Mouse (Mus musculus): ENCODE measurements around the gene Pcbd2.

Pcbd2 gene

DNA sequence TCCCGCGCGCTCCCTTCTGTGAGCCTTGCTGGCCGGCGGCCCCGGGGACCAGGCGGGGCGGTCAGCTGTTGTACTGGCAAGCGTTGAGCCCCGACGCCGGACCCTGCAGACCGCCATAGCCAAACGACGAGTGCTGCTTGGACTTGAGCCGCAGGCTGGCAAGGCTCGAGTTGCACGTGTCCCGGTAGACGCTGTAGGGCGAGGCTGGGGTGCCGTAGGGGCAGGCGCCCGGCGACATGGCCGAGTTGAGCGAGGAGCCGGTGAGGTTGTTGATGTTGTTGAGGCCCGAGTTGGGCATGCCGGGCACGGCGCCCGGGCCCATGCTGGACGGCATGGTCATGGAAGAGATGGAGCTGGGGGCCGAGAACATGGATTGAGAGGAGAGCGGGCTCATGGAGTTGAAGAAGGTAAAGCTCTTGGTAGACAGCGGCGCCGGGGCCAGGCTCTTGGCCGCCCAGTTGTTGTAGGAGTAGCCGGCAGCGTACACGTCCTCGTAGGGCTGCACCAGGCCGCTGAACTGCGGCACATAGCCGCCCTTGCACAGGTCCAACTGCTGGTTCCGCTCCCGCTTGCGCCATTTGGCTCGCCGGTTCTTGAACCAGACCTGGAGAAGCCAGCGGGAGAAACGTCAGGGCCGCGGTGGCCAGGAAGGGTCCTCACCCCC, 99.0 kb downstream of the Pcbd2 start:
- DNase-seq (ENCODE audit: low spot score): peak; percentile 41

Measured in embryo, embryonic 10 days (tissue).